Mouse (Mus musculus): Measurements from ENCODE around the gene Rplp1. TPM values are rescaled to one million over a fixed set of nuclear protein-coding genes. Genes with fewer than 3 reads are reported as not detected.

Gene Rplp1
- polyA plus RNA-seq, 1 experiment from 2014 or later, result 2,139 TPM

DNA sequence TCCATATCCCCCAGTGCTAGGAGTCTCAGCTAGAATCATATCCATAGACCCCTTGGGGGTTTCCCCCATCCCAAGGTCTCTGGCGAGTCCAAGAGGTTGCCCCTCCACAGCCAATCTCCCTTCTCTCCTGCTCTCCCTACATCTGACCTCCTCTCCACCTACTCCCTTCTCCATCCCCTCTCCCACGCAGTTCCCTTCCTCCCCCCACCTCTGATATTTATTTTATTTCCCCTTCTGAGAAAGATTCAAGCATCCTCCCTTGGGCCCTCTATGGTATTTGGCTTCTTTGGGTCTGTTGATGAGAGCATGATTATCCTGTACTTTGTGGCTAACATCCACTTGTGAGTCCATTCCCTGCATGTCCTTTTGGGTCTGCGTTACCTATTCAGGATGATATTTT is 6.0 kb downstream of the Rplp1 start:
- Histone ChIP-seq H3K4me1 (replicated peaks; ENCODE audit: control insufficient read depth, insufficient read depth, low read length) (peaks cover 19% of the 10 kb centered on the region), H3K27me3 (replicated peaks; ENCODE audit: control insufficient read depth, insufficient read depth, low read length) (no peaks in the 10 kb centered on the region), H3K4me2 (no peak overlapping the region), H3K36me3 (ENCODE audit: control insufficient read depth, insufficient read depth, low read length) (peaks cover 20% of the 10 kb centered on the region), H3K9me3 (ENCODE audit: control insufficient read depth, low read length) (no peaks in the 10 kb centered on the region), H3K27ac (ENCODE audit: low read depth, low read length) (no peak overlapping the region), H3K4me3 (ENCODE audit: low read depth, low read length) (no peak overlapping the region), H3K9ac (ENCODE audit: low read depth, low read length) (no peak overlapping the region)
- no peak for ATAC-seq (replicated peaks; ENCODE audit: low FRiP score)
- 75% methylated on average over 3 of the region's 3 CpGs for WGBS
- no peak for DNase-seq (ENCODE audit: low spot score)

GRCm38 (mm10) chr9:61907621-61908295 is 6.6 kb downstream of the Rplp1 start:
- no peak for ATAC-seq (replicated peaks; ENCODE audit: low FRiP score)
- H3K4me3 ChIP-seq (ENCODE audit: low read depth, low read length), result no peak overlapping the region
- H3K4me1 ChIP-seq (replicated peaks; ENCODE audit: control insufficient read depth, insufficient read depth, low read length), result peaks cover 18% of the 10 kb centered on the region

DNA sequence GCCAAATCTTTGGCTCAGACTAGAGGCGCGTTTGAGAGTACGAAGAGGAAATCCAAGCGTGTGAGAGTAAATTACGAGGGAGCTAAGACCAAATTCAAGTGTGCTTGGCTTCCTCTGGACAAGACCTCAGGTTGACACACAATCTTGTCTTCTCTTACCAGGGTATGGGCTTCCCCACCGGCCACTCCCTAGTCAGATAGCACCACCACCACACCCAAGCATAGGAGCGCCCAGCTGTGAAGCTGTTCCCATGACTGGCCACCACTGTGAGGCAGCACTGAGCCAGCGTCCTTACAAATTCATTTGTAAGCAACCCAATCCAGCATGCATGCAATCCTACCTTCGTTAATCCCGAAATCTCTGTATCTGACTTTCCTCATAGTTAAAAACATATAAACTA is 7.4 kb downstream of the Rplp1 start:
- ATAC-seq (replicated peaks; ENCODE audit: low FRiP score), result no peak; the same call in 1 of the 2 replicates

More at GRCm38 (mm10) chr9:61907621-61908295, 6.6 kb downstream of the Rplp1 start:
- no peaks in the 10 kb centered on the region for H3K9me3 ChIP-seq (ENCODE audit: control insufficient read depth, low read length)
- peaks cover 15% of the 10 kb centered on the region for H3K36me3 ChIP-seq (ENCODE audit: control insufficient read depth, insufficient read depth, low read length)
- H3K27me3 ChIP-seq (replicated peaks; ENCODE audit: control insufficient read depth, insufficient read depth, low read length), result peaks cover 3% of the 10 kb centered on the region; the same call in 1 of the 2 replicates
- no peak overlapping the region for H3K4me2 ChIP-seq
- WGBS, result 60% methylated on average over 4 of the region's 4 CpGs
- no peak overlapping the region for H3K9ac ChIP-seq (ENCODE audit: low read depth, low read length)
- H3K27ac ChIP-seq (ENCODE audit: low read depth, low read length), result no peak overlapping the region
- DNase-seq (ENCODE audit: low spot score), result no peak

GRCm38 (mm10) chr9:61905576-61905975 is 8.8 kb downstream of the Rplp1 start:
- DNase-seq (ENCODE audit: low spot score), result no peak
- Histone ChIP-seq H3K27ac (ENCODE audit: low read depth, low read length) (no peak overlapping the region), H3K4me2 (no peak overlapping the region), H3K36me3 (ENCODE audit: control insufficient read depth, insufficient read depth, low read length) (0 out of 2 replicates have a peak, but pooled peaks cover 3% of the 10 kb centered on the region), H3K4me1 (replicated peaks; ENCODE audit: control insufficient read depth, insufficient read depth, low read length) (peaks cover 4% of the 10 kb centered on the region; the same call in 1 of the 2 replicates), H3K27me3 (replicated peaks; ENCODE audit: control insufficient read depth, insufficient read depth, low read length) (peaks cover 7% of the 10 kb centered on the region; the same call in 1 of the 2 replicates), H3K9ac (ENCODE audit: low read depth, low read length) (no peak overlapping the region), H3K4me3 (ENCODE audit: low read depth, low read length) (no peak overlapping the region), H3K9me3 (ENCODE audit: control insufficient read depth, low read length) (no peaks in the 10 kb centered on the region)
- no peak for ATAC-seq (replicated peaks; ENCODE audit: low FRiP score)
- 86% methylated on average over 5 of the region's 5 CpGs for WGBS

More for the DNA sequence above, 7.4 kb downstream of the Rplp1 start:
- Histone ChIP-seq H3K4me3 (ENCODE audit: low read depth, low read length) (no peak overlapping the region), H3K36me3 (ENCODE audit: control insufficient read depth, insufficient read depth, low read length) (peaks cover 6% of the 10 kb centered on the region; the same call in 1 of the 2 replicates), H3K9me3 (ENCODE audit: control insufficient read depth, low read length) (no peaks in the 10 kb centered on the region), H3K27me3 (replicated peaks; ENCODE audit: control insufficient read depth, insufficient read depth, low read length) (peaks cover 7% of the 10 kb centered on the region; the same call in 1 of the 2 replicates), H3K4me1 (replicated peaks; ENCODE audit: control insufficient read depth, insufficient read depth, low read length) (peaks cover 11% of the 10 kb centered on the region), H3K4me2 (no peak overlapping the region), H3K9ac (ENCODE audit: low read depth, low read length) (no peak overlapping the region), H3K27ac (ENCODE audit: low read depth, low read length) (no peak overlapping the region)
- WGBS, result 59% methylated on average over 10 of the region's 10 CpGs
- DNase-seq (ENCODE audit: low spot score), result peak; percentile 54

GRCm38 (mm10) chr9:61904201-61904600 is 10.1 kb downstream of the Rplp1 start:
- Histone ChIP-seq H3K4me1 (replicated peaks; ENCODE audit: control insufficient read depth, insufficient read depth, low read length) (peaks cover 4% of the 10 kb centered on the region; the same call in 1 of the 2 replicates), H3K36me3 (ENCODE audit: control insufficient read depth, insufficient read depth, low read length) (0 out of 2 replicates have a peak, but pooled peaks cover 3% of the 10 kb centered on the region), H3K9me3 (ENCODE audit: control insufficient read depth, low read length) (no peaks in the 10 kb centered on the region), H3K9ac (ENCODE audit: low read depth, low read length) (no peak overlapping the region), H3K4me3 (ENCODE audit: low read depth, low read length) (no peak overlapping the region), H3K27ac (ENCODE audit: low read depth, low read length) (no peak overlapping the region), H3K4me2 (no peak overlapping the region), H3K27me3 (replicated peaks; ENCODE audit: control insufficient read depth, insufficient read depth, low read length) (peaks cover 12% of the 10 kb centered on the region)
- 51% methylated on average over 7 of the region's 7 CpGs for WGBS
- ATAC-seq (replicated peaks; ENCODE audit: low FRiP score), result no peak
- DNase-seq (ENCODE audit: low spot score), result no peak

DNA sequence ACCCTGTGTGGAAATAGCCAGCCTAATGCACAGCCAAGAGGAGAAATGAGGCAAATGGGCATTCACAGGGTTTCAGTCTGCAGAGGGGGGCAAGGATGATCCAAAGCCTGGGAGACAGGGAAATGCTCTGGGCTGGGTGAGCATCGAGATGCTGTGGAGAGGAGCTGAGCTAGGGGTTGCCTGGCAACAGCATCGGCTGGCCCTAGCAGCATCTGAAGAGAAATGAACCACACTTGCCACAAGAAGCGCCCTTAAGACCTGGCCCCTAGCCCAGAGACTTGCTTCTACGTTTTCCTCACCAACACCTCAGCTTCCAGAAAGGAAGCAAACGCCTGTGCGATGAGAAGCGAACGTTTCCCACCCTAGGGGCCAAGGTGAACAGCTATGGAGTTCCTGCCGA is 11.9 kb downstream of the Rplp1 start:
- ATAC-seq (replicated peaks; ENCODE audit: low FRiP score) (no peak), DNase-seq (ENCODE audit: low spot score) (no peak)
- H3K9ac ChIP-seq (ENCODE audit: low read depth, low read length), result no peak overlapping the region
- no peak overlapping the region for H3K27ac ChIP-seq (ENCODE audit: low read depth, low read length)
- no peak overlapping the region for H3K4me2 ChIP-seq
- no peaks in the 10 kb centered on the region for H3K9me3 ChIP-seq (ENCODE audit: control insufficient read depth, low read length)
- H3K4me1 ChIP-seq (replicated peaks; ENCODE audit: control insufficient read depth, insufficient read depth, low read length), result peaks cover 4% of the 10 kb centered on the region; the same call in 1 of the 2 replicates
- 62% methylated on average over 9 of the region's 9 CpGs for WGBS
- H3K36me3 ChIP-seq (ENCODE audit: control insufficient read depth, insufficient read depth, low read length), result no peaks in the 10 kb centered on the region
- peaks cover 24% of the 10 kb centered on the region for H3K27me3 ChIP-seq (replicated peaks; ENCODE audit: control insufficient read depth, insufficient read depth, low read length)
- no peak overlapping the region for H3K4me3 ChIP-seq (ENCODE audit: low read depth, low read length)

- Histone ChIP-seq H3K4me2 (no peak overlapping the region), H3K4me3 (ENCODE audit: low read depth, low read length) (no peak overlapping the region), H3K27me3 (replicated peaks; ENCODE audit: control insufficient read depth, insufficient read depth, low read length) (peaks cover 29% of the 10 kb centered on the region), H3K9me3 (ENCODE audit: control insufficient read depth, low read length) (no peaks in the 10 kb centered on the region), H3K4me1 (replicated peaks; ENCODE audit: control insufficient read depth, insufficient read depth, low read length) (no peaks in the 10 kb centered on the region), H3K27ac (ENCODE audit: low read depth, low read length) (no peak overlapping the region), H3K9ac (ENCODE audit: low read depth, low read length) (no peak overlapping the region), H3K36me3 (ENCODE audit: control insufficient read depth, insufficient read depth, low read length) (no peaks in the 10 kb centered on the region)
- no peak for DNase-seq (ENCODE audit: low spot score)
- ATAC-seq (replicated peaks; ENCODE audit: low FRiP score), result no peak
- 83% methylated on average over 4 of the region's 4 CpGs for whole genome bisulfite sequencing
These were observed 12.8 kb downstream of the Rplp1 start for GRCm38 (mm10) chr9:61901574-61901973.

- Histone ChIP-seq H3K9ac (ENCODE audit: low read depth, low read length) (no peak overlapping the region), H3K9me3 (ENCODE audit: control insufficient read depth, low read length) (no peaks in the 10 kb centered on the region), H3K27ac (ENCODE audit: low read depth, low read length) (no peak overlapping the region), H3K27me3 (replicated peaks; ENCODE audit: control insufficient read depth, insufficient read depth, low read length) (peaks cover 33% of the 10 kb centered on the region), H3K4me2 (no peak overlapping the region), H3K4me3 (ENCODE audit: low read depth, low read length) (no peak overlapping the region), H3K4me1 (replicated peaks; ENCODE audit: control insufficient read depth, insufficient read depth, low read length) (no peaks in the 10 kb centered on the region), H3K36me3 (ENCODE audit: control insufficient read depth, insufficient read depth, low read length) (no peaks in the 10 kb centered on the region)
- WGBS, result 5% methylated on average over 16 of the region's 16 CpGs
- DNase-seq (ENCODE audit: low spot score) (peak; percentile 66), ATAC-seq (replicated peaks; ENCODE audit: low FRiP score) (no peak)
These were observed 14.5 kb downstream of the Rplp1 start for GRCm38 (mm10) chr9:61899804-61900203.

DNA sequence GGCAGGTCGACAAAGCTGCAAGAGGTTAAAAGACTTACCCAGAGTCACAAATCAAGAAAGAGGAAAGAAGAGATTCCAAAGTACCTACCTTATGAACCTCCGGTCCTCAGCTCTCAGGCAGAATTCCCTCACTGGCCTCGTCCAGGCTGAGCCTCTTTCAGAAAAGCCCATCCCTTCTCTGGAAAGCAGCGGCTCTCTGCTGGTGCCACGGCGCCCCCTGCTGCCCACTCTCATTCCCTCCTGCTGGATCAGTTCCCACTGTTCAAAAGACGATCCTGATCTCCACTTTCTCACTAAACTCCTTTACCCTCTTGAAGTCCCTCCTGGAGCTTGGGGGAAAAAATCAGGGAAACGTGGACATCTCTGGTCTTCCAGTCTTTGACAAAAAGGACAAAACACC is 15.9 kb downstream of the Rplp1 start:
- DNase-seq (ENCODE audit: low spot score) (peak; percentile 80), ATAC-seq (replicated peaks; ENCODE audit: low FRiP score) (no peak)
- Histone ChIP-seq H3K9me3 (ENCODE audit: control insufficient read depth, low read length) (no peaks in the 10 kb centered on the region), H3K27me3 (replicated peaks; ENCODE audit: control insufficient read depth, insufficient read depth, low read length) (peaks cover 39% of the 10 kb centered on the region), H3K9ac (ENCODE audit: low read depth, low read length) (no peak overlapping the region), H3K4me2 (no peak overlapping the region), H3K36me3 (ENCODE audit: control insufficient read depth, insufficient read depth, low read length) (no peaks in the 10 kb centered on the region), H3K4me3 (ENCODE audit: low read depth, low read length) (no peak overlapping the region), H3K27ac (ENCODE audit: low read depth, low read length) (no peak overlapping the region), H3K4me1 (replicated peaks; ENCODE audit: control insufficient read depth, insufficient read depth, low read length) (no peaks in the 10 kb centered on the region)
- WGBS, result 5% methylated on average over 8 of the region's 8 CpGs
